Mouse (Mus musculus) embryonic facial prominence, embryonic 10.5 days (tissue): ENCODE results near the gene Cpd. TPM values are rescaled to one million over a fixed set of nuclear protein-coding genes. Genes with fewer than 3 reads are reported as not detected.

Experiments
- DNase-seq: peaks from one replicate; pipeline ENCODE4 v3.0.0-alpha.2; 2017; ENCODE audit warnings: low spot score
- H3K27ac ChIP-seq: fragments of 300-500 bp; sonication (generic); replicated peaks from 2 replicates; pipeline ENCODE4 v1.5.1; 2016; ENCODE audit warnings: mild to moderate bottlenecking
- H3K27me3 ChIP-seq: fragments of 300-500 bp; sonication (generic); replicated peaks from 2 replicates; pipeline ENCODE4 v1.6.1; 2016; ENCODE audit warnings: low read depth, mild to moderate bottlenecking; ENCODE audit not compliant: poor library complexity, severe bottlenecking
- H3K36me3 ChIP-seq: fragments of 300-500 bp; sonication (generic); replicated peaks from 2 replicates; pipeline ENCODE4 v1.6.1; 2016; ENCODE audit warnings: mild to moderate bottlenecking, moderate library complexity
- H3K4me1 ChIP-seq: fragments of 300-500 bp; sonication (generic); 2 replicates; pipeline ENCODE4 v1.6.1; 2016
- H3K4me3 ChIP-seq: fragments of 300-500 bp; sonication (generic); 2 replicates; pipeline ENCODE4 v1.5.1; 2016; ENCODE audit warnings: mild to moderate bottlenecking, moderate library complexity
- H3K9me3 ChIP-seq: fragments of 300-500 bp; sonication (generic); 2 replicates; pipeline ENCODE4 v1.6.1; 2016; ENCODE audit warnings: mild to moderate bottlenecking
- WGBS: fragments of 180-500 bp; shearing (Covaris S2); methylation state at CpG from one replicate; pipeline ENCODE4 v1.1.7; 2016; 5-methylcytosine and 5-hydroxymethylcytosine counted together
- polyA plus RNA-seq: library from polyadenylated mRNA; unstranded; fragments of >200 nt; fragmentation: Nextera tagmentation; extraction: Ambion mirVana; gene quantifications from 2 replicates; pipeline ENCODE4 v1.2.1, GENCODE M21; 2016

Cpd gene
- 7.9 and 8.5 TPM in 2 replicates for polyA plus RNA-seq

GRCm38 (mm10) chr11:76846878-76847222 lies at the start of gene Cpd:
Gene Cpd, minus strand, starts transcription at chr11:76847018.
- no peaks in the 10 kb centered on the region for H3K9me3 ChIP-seq
- H3K27me3 ChIP-seq, result peaks cover 15% of the 10 kb centered on the region; the same call in 1 of the 2 replicates
- no peaks in the 10 kb centered on the region for H3K36me3 ChIP-seq
- H3K4me1 ChIP-seq, result peaks cover 46% of the 10 kb centered on the region
- DNase-seq, result peak; percentile 97
- H3K27ac ChIP-seq, result peak within 1 kb of the TSS; percentile 91
- peak within 1 kb of the TSS; percentile 92 for H3K4me3 ChIP-seq
- under 1% methylated on average over 29 of the region's 29 CpGs for WGBS

GRCm38 (mm10) chr11:76896360-76896759 lies 49.5 kb upstream of the Cpd start:
- Histone ChIP-seq H3K36me3 (no peaks in the 10 kb centered on the region), H3K27ac (no peak overlapping the region), H3K4me3 (no peak overlapping the region), H3K27me3 (no peaks in the 10 kb centered on the region), H3K9me3 (no peaks in the 10 kb centered on the region), H3K4me1 (peaks cover 20% of the 10 kb centered on the region)
- 79% methylated on average over 6 of the region's 6 CpGs for WGBS
- no peak for DNase-seq

GRCm38 (mm10) chr11:76894240-76894639 lies 47.4 kb upstream of the Cpd start:
- no peaks in the 10 kb centered on the region for H3K27me3 ChIP-seq
- no peak overlapping the region for H3K4me3 ChIP-seq
- H3K9me3 ChIP-seq, result no peaks in the 10 kb centered on the region
- H3K36me3 ChIP-seq, result no peaks in the 10 kb centered on the region
- DNase-seq, result peak; percentile 64
- WGBS, result 38% methylated on average over 5 of the region's 5 CpGs
- no peak overlapping the region for H3K27ac ChIP-seq
- H3K4me1 ChIP-seq, result peaks cover 27% of the 10 kb centered on the region

GRCm38 (mm10) chr11:76893570-76893969 lies 46.8 kb upstream of the Cpd start:
- peaks cover 27% of the 10 kb centered on the region for H3K4me1 ChIP-seq
- peak; percentile 27 for DNase-seq
- no peaks in the 10 kb centered on the region for H3K36me3 ChIP-seq
- no peak overlapping the region for H3K4me3 ChIP-seq
- H3K9me3 ChIP-seq, result no peaks in the 10 kb centered on the region
- H3K27ac ChIP-seq, result peak overlapping the region; percentile 69
- no peaks in the 10 kb centered on the region for H3K27me3 ChIP-seq
- WGBS, result 42% methylated on average over 4 of the region's 4 CpGs

DNA sequence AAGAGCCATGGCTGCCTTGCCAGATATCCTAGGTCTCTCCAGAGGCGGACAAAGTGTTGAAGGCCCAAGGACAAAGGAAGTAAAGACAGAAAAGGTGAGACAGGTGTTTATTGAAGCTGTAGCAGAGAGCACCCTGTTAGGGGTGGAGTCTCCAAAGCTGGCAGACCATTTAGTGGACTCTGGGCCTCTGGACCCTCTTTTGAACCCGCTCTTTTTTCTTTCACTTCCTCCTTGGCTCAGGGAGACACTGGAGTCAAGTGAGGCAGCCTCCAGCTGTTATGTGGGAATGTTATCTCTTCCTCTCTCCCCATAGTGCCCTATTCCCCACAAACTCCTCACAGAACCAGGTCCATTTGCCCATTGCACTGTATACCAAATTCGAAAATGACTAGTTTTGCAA lies 46.2 kb upstream of the Cpd start:
- 86% methylated on average over 3 of the region's 3 CpGs for WGBS

DNA sequence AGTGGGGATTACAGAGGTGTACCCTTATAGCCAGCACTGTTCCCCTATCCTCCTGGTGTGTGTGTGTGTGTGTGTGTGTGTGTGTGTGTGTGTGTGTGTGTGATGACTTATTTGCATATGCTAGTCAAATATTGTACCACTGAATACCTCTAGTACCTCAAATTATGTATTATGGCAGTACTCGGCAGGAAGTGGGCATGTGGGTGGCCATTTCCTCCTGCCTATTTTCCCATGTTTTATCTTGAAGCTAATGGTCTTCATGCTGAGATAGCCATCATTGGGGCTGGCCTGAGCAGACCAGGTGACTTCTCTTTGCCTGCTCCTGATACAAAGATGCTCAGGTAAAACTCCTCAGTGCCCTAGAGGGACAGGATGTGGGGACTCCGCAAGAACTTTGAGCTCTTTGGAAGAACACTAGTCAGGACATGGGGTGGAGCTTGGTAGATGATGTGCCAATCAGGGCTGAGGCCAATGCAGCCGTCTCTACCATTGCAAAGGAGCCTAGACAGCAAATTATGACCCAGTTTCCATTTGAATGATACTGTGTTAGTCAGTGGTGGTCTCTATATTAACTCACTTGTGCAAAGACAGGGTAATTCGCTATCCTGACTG lies 45.0 kb upstream of the Cpd start:
- Histone ChIP-seq H3K27me3 (no peaks in the 10 kb centered on the region), H3K9me3 (no peaks in the 10 kb centered on the region), H3K36me3 (no peaks in the 10 kb centered on the region), H3K4me3 (no peak overlapping the region), H3K4me1 (peaks cover 23% of the 10 kb centered on the region), H3K27ac (no peak overlapping the region)
- WGBS, result 82% methylated on average over 4 of the region's 4 CpGs
- no peak for DNase-seq

More for the DNA sequence above, 46.2 kb upstream of the Cpd start:
- no peak for DNase-seq
- no peaks in the 10 kb centered on the region for H3K36me3 ChIP-seq
- H3K4me1 ChIP-seq, result peaks cover 25% of the 10 kb centered on the region
- no peaks in the 10 kb centered on the region for H3K27me3 ChIP-seq
- no peak overlapping the region for H3K27ac ChIP-seq
- H3K9me3 ChIP-seq, result no peaks in the 10 kb centered on the region
- H3K4me3 ChIP-seq, result no peak overlapping the region

DNA sequence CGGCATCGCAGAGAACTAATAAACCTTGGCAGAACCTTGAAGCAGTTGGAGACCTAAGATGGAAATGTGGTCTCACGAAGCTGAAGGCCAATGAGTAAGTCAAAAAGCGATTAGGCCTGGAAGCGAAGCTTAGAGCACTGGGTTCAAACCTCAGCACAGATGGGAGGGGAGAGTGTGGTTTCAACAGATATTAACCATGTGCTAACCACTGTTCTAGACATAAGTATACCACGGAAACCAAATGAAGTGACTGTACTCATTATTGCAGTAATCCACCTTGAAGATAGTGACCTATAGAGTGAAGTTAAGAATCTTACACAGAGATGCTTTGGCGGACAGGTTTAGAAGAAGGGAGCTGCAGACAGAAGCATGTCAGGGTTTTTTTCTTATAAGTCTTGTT lies 44.4 kb upstream of the Cpd start:
- WGBS, result 94% methylated on average over 7 of the region's 7 CpGs
- no peak overlapping the region for H3K27ac ChIP-seq
- peaks cover 23% of the 10 kb centered on the region for H3K4me1 ChIP-seq
- no peaks in the 10 kb centered on the region for H3K36me3 ChIP-seq
- H3K27me3 ChIP-seq, result no peaks in the 10 kb centered on the region
- no peak overlapping the region for H3K4me3 ChIP-seq
- DNase-seq, result no peak
- no peaks in the 10 kb centered on the region for H3K9me3 ChIP-seq

DNA sequence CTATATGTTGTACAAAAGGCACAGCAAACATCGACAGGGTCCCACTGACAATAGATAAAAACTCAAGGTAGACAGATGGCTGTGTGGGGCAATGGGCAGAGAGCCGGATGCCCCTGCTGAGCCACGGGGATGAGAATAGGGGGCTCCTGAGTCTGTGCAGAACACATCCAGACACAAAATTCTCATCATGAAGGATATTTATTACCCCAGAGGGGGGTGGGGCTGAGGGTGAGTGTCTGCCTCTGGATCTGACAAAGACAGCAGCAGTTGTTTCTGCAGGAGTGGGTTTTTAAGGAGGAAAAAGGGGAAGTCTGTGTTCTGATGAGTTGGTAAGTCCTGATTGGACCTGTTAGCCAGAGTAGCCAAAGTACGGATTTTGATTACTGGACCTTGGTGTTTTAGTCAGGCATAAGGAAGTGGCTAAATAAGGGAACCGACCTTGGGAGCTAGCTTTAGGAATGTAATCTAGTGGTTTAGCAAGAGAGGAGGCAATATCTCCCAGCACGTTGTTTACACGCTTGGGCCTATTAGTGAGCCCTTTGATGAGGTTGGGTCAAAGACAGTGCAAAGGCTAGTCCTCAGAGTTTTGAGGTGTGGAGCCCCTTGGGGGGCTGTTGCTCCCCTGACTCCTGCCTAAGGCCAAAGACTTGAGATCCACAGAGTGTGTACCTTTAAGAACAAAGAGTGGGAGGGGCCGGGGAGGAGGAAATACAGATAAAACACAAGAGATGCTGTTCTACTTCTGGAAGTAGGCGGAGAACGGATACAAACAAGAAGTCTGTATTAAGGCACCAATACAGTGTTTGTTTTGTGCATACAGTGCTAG lies 42.7 kb upstream of the Cpd start:
- Histone ChIP-seq H3K4me1 (peaks cover 23% of the 10 kb centered on the region), H3K27ac (no peak overlapping the region), H3K4me3 (no peak overlapping the region), H3K27me3 (no peaks in the 10 kb centered on the region), H3K36me3 (no peaks in the 10 kb centered on the region), H3K9me3 (no peaks in the 10 kb centered on the region)
- DNase-seq, result no peak
- WGBS, result 69% methylated on average over 10 of the region's 10 CpGs

DNA sequence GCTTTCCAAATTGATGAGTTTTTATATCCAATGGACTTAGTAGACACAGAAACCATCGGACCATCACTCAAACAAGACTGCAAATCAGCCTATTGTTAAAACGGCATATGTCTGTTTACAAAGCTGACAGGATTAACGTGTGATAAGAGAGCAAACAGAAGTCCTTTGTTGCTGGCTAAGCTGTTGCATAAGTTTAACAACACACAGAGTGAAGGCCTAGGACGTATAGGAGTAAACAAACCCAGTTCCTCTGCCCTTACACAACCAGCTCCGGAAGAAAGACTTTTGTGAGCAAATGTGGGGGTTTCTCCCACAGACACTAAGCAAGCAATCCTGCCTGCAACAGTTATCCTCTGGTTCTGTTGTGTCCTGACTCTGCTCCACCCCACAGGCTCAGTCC lies 37.6 kb upstream of the Cpd start:
- Histone ChIP-seq H3K27ac (no peak overlapping the region), H3K4me1 (0 out of 2 replicates have a peak, but pooled peaks cover under 1% of the 10 kb centered on the region), H3K4me3 (no peak overlapping the region), H3K27me3 (no peaks in the 10 kb centered on the region), H3K9me3 (no peaks in the 10 kb centered on the region), H3K36me3 (no peaks in the 10 kb centered on the region)
- 42% methylated on average over 5 of the region's 5 CpGs for WGBS
- no peak for DNase-seq

- Histone ChIP-seq H3K27me3 (no peaks in the 10 kb centered on the region), H3K9me3 (no peaks in the 10 kb centered on the region), H3K36me3 (no peaks in the 10 kb centered on the region), H3K27ac (no peak overlapping the region), H3K4me3 (no peak overlapping the region), H3K4me1 (peaks cover 2% of the 10 kb centered on the region; the same call in 1 of the 2 replicates)
- DNase-seq, result no peak
- whole genome bisulfite sequencing, result 87% methylated on average over 5 of the region's 5 CpGs
Observed at GRCm38 (mm10) chr11:76879816-76880215, 33.0 kb upstream of the Cpd start.

GRCm38 (mm10) chr11:76874766-76875165 lies 27.9 kb upstream of the Cpd start:
- H3K36me3 ChIP-seq, result no peaks in the 10 kb centered on the region
- H3K27ac ChIP-seq, result no peak overlapping the region
- H3K4me1 ChIP-seq, result peaks cover 4% of the 10 kb centered on the region; the same call in 1 of the 2 replicates
- H3K4me3 ChIP-seq, result no peak overlapping the region
- H3K27me3 ChIP-seq, result no peaks in the 10 kb centered on the region
- no peak for DNase-seq
- WGBS, result 71% methylated on average over 6 of the region's 6 CpGs
- no peaks in the 10 kb centered on the region for H3K9me3 ChIP-seq

DNA sequence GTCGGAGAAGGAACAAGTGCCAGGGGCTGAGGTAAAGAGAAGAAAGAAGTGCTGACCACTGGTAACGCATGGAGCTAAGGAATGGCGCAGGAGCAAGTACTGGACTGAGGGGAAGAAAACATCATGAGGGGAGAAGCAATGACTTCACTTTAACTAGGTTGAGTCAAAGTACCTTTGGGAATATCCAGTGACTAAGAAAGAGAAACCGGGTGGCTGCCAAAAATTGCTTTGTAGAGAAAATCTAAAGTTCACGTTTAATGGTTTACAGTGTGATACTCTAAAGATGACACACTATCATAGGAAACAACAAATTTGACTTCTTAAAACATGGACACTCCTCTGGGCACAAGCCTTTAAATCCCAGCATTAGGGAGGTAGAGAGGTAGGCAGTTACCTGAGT lies 27.0 kb upstream of the Cpd start:
- H3K36me3 ChIP-seq, result no peaks in the 10 kb centered on the region
- peaks cover 4% of the 10 kb centered on the region; the same call in 1 of the 2 replicates for H3K4me1 ChIP-seq
- H3K9me3 ChIP-seq, result no peaks in the 10 kb centered on the region
- WGBS, result 88% methylated on average over 5 of the region's 5 CpGs
- H3K4me3 ChIP-seq, result no peak overlapping the region
- no peak for DNase-seq
- no peak overlapping the region for H3K27ac ChIP-seq
- no peaks in the 10 kb centered on the region for H3K27me3 ChIP-seq
